8 mouse cellular contexts compared by ENCODE assay signal in the genomic region with DNA sequence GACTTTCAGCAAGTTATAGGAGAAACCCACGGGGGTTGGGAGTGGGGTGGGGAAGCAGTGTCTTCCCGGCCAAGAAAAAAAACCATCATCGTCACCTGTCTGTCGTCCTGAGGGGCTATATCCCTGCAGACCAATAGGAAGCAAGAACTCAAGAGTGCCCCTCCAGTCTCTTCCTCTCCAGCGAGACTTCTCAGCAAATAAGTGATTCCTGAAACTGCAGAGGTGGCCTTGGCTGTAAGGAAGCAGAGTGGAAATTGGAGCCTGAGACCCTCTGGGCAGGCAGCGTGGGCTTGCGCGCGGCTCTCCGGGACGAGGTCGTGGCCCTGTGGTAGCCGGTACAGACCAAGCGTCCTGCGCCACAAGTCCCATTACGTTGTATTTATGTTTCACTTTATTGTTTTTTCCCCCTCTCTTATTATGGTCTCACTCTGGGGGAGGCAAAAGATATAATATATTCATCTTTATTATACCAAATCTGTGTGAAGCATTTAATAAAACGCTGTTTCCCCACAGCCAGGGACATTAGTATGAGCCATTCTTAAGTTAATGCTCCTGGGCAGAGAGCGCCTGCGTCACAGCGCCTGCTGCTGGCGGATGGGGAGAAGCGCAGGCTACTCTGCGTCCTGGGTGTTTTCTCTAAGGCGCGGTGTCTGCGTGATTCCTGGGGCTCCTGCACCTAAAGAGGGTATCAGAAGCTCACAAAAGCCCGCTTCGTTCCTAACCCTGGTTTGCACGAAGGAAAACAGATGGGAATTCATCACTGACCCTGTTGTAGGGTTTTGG. TPM values are rescaled to one million over a fixed set of nuclear protein-coding genes. Genes with fewer than 3 reads are reported as not detected.
DNase-seq lines count a peak whose midpoint lies in the region; ATAC-seq lines count a peak whose summit lies in the region.
"Had no signal": no experiment of that assay in that cellular context is flagged by ENCODE, and none has a peak within 500 bp of the region (broad histone marks: within the 10 kb centered on the region; RNA-seq: fewer than 3 reads in every experiment).

No protein-coding gene starts in this region.

- no peaks in the 10 kb centered on the region for H3K36me3 ChIP-seq in kidney, embryonic 14.5 days (ENCODE audit: control insufficient read depth, insufficient read depth, low read length)
- no peaks in the 10 kb centered on the region for H3K36me3 ChIP-seq in limb, embryonic 13.5 days

- ATAC-seq in kidney, embryonic 14.5 days (ENCODE audit: low FRiP score, low TSS enrichment), result 0 out of 2 replicates have a peak, but pooled peaks have one; percentile 32
- no peak for ATAC-seq in limb, embryonic 13.5 days (ENCODE audit: low FRiP score, low read depth)

- H3K4me3 ChIP-seq in kidney, embryonic 14.5 days (ENCODE audit: low read length), result no peak overlapping the region; the same call in 1 of the 2 replicates
- no peak overlapping the region for H3K4me3 ChIP-seq in limb, embryonic 13.5 days
- H3K4me3 ChIP-seq: myocyte had no signal

- no peak for DNase-seq in kidney, adult 8-10 months
- DNase-seq in NIH3T3 (ENCODE audit: low read depth), result peak; percentile 45
- peak; percentile 58 for DNase-seq in embryo, embryonic 9.5 days (ENCODE audit: extremely low spot score)
- DNase-seq in retina, postnatal 1 day, result peak; percentile 71
- DNase-seq in left cerebral cortex, adult 11 months (ENCODE audit: low spot score), result no peak

- no peak overlapping the region for H3K4me2 ChIP-seq in kidney, embryonic 14.5 days (replicated peaks; ENCODE audit: low read depth, low read length)
- H3K4me2 ChIP-seq in limb, embryonic 13.5 days (replicated peaks), result peak overlapping the region; percentile 30; the same call in 1 of the 2 replicates

- H3K9ac ChIP-seq in kidney, embryonic 14.5 days (ENCODE audit: low read depth, low read length), result no peak overlapping the region
- H3K9ac ChIP-seq in limb, embryonic 13.5 days, result no peak overlapping the region

- peaks cover 74% of the 10 kb centered on the region for H3K27me3 ChIP-seq in kidney, embryonic 14.5 days (ENCODE audit: control insufficient read depth, insufficient read depth, low read length)
- peaks cover 89% of the 10 kb centered on the region for H3K27me3 ChIP-seq in limb, embryonic 13.5 days

- no peaks in the 10 kb centered on the region for H3K9me3 ChIP-seq in kidney, embryonic 14.5 days (ENCODE audit: control insufficient read depth, low read length)
- no peaks in the 10 kb centered on the region for H3K9me3 ChIP-seq in limb, embryonic 13.5 days

- no peaks in the 10 kb centered on the region for H3K4me1 ChIP-seq in kidney, embryonic 14.5 days (ENCODE audit: control insufficient read depth, insufficient read depth, low read length)
- H3K4me1 ChIP-seq in limb, embryonic 13.5 days, result peaks cover 13% of the 10 kb centered on the region

- no peak overlapping the region for H3K27ac ChIP-seq in kidney, embryonic 14.5 days (ENCODE audit: low read depth, low read length)
- no peak overlapping the region for H3K27ac ChIP-seq in limb, embryonic 13.5 days

- 2% methylated on average over 29 of the region's 29 CpGs for WGBS in kidney, embryonic 14.5 days
- 2% methylated on average over 29 of the region's 29 CpGs for WGBS in limb, embryonic 13.5 days

RNA-seq across cellular contexts. Expression of a gene that starts 8.5 kb away (rescaled TPM):
- 0.11 TPM in 1 of 2 replicates, not detected in the other for polyA plus RNA-seq in kidney, embryonic 14.5 days (2014; fragmentation: Nextera tagmentation; extraction: Ambion mirVana)
- polyA plus RNA-seq in limb, embryonic 13.5 days (2015; fragmentation: Nextera tagmentation; extraction: Ambion mirVana), result 1.4 and 1.5 TPM in 2 replicates

Comparison
In these comparisons a context has a peak if more than half of its experiments do, and no peak if none do; other contexts are left out.
1. DNase-seq: peak in NIH3T3 (single experiment), embryo, embryonic 9.5 days (single experiment) and retina, postnatal 1 day (single experiment); none in kidney, adult 8-10 months (0 of 2) and left cerebral cortex, adult 11 months (single experiment).